Mouse (Mus musculus): ENCODE results near the gene Bcl2a1a. TPM values are rescaled to one million over a fixed set of nuclear protein-coding genes. Genes with fewer than 3 reads are reported as not detected.
"Not testable (repeated sequence)": the region's sequence is repeated elsewhere in the genome, so short reads cannot be mapped to it uniquely, and the experiment has no call there.

Bcl2a1a gene
- polyA plus RNA-seq, 1 experiment from 2014 or later, result 0.64 TPM

GRCm38 (mm10) chr9:88969502-88969901 lies 12.8 kb downstream of the Bcl2a1a start:
- not testable (repeated sequence) for H3K4me1 ChIP-seq (ENCODE audit: control insufficient read depth, insufficient read depth, low read length); H3K9ac ChIP-seq (ENCODE audit: low read length); H3K27ac ChIP-seq (ENCODE audit: low read length); H3K36me3 ChIP-seq (ENCODE audit: control insufficient read depth, insufficient read depth); H3K4me2 ChIP-seq (ENCODE audit: low read depth, low read length); H3K27me3 ChIP-seq (ENCODE audit: control insufficient read depth, insufficient read depth, low read length); H3K4me3 ChIP-seq (ENCODE audit: low read length); ATAC-seq (replicated peaks; ENCODE audit: extremely low read depth, insufficient read depth, low FRiP score); H3K9me3 ChIP-seq (replicated peaks; ENCODE audit: control insufficient read depth, low read length)
- no CpG with 5 or more reads among the region's 2 CpGs for WGBS

DNA sequence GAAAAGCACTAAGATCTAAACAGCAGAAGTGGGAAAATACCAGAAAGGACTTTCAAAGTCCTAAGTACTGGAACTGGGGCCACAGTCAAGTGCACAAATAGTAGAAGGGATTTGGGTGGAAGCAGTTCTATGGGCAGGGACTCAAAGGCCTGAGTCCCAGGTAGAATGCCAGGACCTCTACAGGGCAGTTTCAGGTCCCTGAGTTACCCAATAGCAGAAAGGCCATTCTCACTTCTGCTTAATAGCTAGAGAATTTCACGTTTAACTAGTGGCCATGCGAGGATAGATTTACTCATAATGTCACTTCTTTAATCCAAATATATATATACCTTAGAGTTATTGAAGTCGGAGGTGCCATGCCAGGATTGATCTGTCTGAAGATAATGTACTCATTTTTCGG lies 20.2 kb downstream of the Bcl2a1a start:
- not testable (repeated sequence) for H3K4me1 ChIP-seq (ENCODE audit: control insufficient read depth, insufficient read depth, low read length); ATAC-seq (replicated peaks; ENCODE audit: extremely low read depth, insufficient read depth, low FRiP score); H3K4me3 ChIP-seq (ENCODE audit: low read length); H3K36me3 ChIP-seq (ENCODE audit: control insufficient read depth, insufficient read depth); H3K27me3 ChIP-seq (ENCODE audit: control insufficient read depth, insufficient read depth, low read length); H3K9me3 ChIP-seq (replicated peaks; ENCODE audit: control insufficient read depth, low read length); H3K27ac ChIP-seq (ENCODE audit: low read length); H3K4me2 ChIP-seq (ENCODE audit: low read depth, low read length); H3K9ac ChIP-seq (ENCODE audit: low read length)
- WGBS, result 67% methylated on average over 4 of the region's 4 CpGs

GRCm38 (mm10) chr9:88979781-88980180 lies 23.1 kb downstream of the Bcl2a1a start:
- H3K9me3 ChIP-seq (replicated peaks; ENCODE audit: control insufficient read depth, low read length); H3K4me2 ChIP-seq (ENCODE audit: low read depth, low read length); ATAC-seq (replicated peaks; ENCODE audit: extremely low read depth, insufficient read depth, low FRiP score); H3K9ac ChIP-seq (ENCODE audit: low read length); H3K4me3 ChIP-seq (ENCODE audit: low read length); H3K27me3 ChIP-seq (ENCODE audit: control insufficient read depth, insufficient read depth, low read length); H3K36me3 ChIP-seq (ENCODE audit: control insufficient read depth, insufficient read depth); H3K27ac ChIP-seq (ENCODE audit: low read length); H3K4me1 ChIP-seq (ENCODE audit: control insufficient read depth, insufficient read depth, low read length): not testable (repeated sequence)
- 77% methylated on average over 2 of the region's 2 CpGs for WGBS

DNA sequence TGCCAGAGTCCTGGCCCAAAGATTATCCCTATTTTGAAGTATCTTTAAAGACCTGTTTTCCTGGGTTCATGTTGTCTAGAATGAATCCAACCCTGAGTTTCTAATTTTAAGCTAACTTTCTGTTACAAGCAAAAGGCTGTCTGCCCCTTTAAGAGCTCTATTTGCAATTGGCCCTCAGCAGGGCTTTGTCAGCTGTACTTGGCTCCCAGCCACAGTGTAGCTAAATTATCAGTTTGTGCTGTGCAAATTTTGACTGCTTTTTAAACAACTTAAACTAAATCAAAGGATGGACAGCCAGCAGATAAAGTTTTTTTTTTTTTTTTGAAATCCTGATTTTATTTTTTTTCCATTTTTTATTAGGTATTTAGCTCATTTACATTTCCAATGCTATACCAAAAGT lies 44.8 kb downstream of the Bcl2a1a start:
- H3K4me1 ChIP-seq (ENCODE audit: control insufficient read depth, insufficient read depth, low read length); H3K36me3 ChIP-seq (ENCODE audit: control insufficient read depth, insufficient read depth); ATAC-seq (replicated peaks; ENCODE audit: extremely low read depth, insufficient read depth, low FRiP score); H3K4me2 ChIP-seq (ENCODE audit: low read depth, low read length); H3K27me3 ChIP-seq (ENCODE audit: control insufficient read depth, insufficient read depth, low read length); H3K9ac ChIP-seq (ENCODE audit: low read length); H3K9me3 ChIP-seq (replicated peaks; ENCODE audit: control insufficient read depth, low read length); H3K4me3 ChIP-seq (ENCODE audit: low read length); H3K27ac ChIP-seq (ENCODE audit: low read length): not testable (repeated sequence)

Other genes starting within 250 kb of the Bcl2a1a start
- gene Mthfsl, start 236.6 kb upstream of the Bcl2a1a start, polyA plus RNA-seq (2015; fragmentation: Nextera tagmentation; extraction: Ambion mirVana), result 32.4 and 35.1 TPM in 2 replicates
- gene Bcl2a1d, start 225.0 kb upstream of the Bcl2a1a start, polyA plus RNA-seq (2015; fragmentation: Nextera tagmentation; extraction: Ambion mirVana), result 0.69 and 1.6 TPM in 2 replicates
- 0.13 and 0.22 TPM in 2 replicates for gene Trim43c, start 117.7 kb upstream of the Bcl2a1a start, polyA plus RNA-seq (2015; fragmentation: Nextera tagmentation; extraction: Ambion mirVana)
- gene Trim43b, start 135.9 kb downstream of the Bcl2a1a start, polyA plus RNA-seq (2015; fragmentation: Nextera tagmentation; extraction: Ambion mirVana), result not detected in 2 replicates
- gene Bcl2a1b, start 242.3 kb downstream of the Bcl2a1a start, polyA plus RNA-seq (2015; fragmentation: Nextera tagmentation; extraction: Ambion mirVana), result 2.3 and 4.6 TPM in 2 replicates
- gene Gm29094, start 242.5 kb downstream of the Bcl2a1a start, polyA plus RNA-seq (2015; fragmentation: Nextera tagmentation; extraction: Ambion mirVana), result 0.37 TPM in 1 of 2 replicates, not detected in the other